Mouse (Mus musculus) hindbrain, embryonic 15.5 days (tissue): ENCODE results near the gene Rbm18. TPM values are rescaled to one million over a fixed set of nuclear protein-coding genes. Genes with fewer than 3 reads are reported as not detected.
"Not testable (repeated sequence)": the region's sequence is repeated elsewhere in the genome, so short reads cannot be mapped to it uniquely, and the experiment has no call there.

Experiments used
- ATAC-seq: fragments of 200-750 bp; cut with Nextera tagmentation; 2 replicates; pipeline ENCODE4 v1.8.0; 2017; ENCODE audit warnings: low read depth, moderate number of reproducible peaks, moderate TSS enrichment; ENCODE audit not compliant: low FRiP score
- H3K27ac ChIP-seq: fragments of 300-500 bp; sonication (generic); replicated peaks from 2 replicates; pipeline ENCODE4 v1.5.1; 2015; ENCODE audit warnings: mild to moderate bottlenecking, inconsistent platforms
- H3K27me3 ChIP-seq: fragments of 300-500 bp; sonication (generic); 2 replicates; pipeline ENCODE4 v1.6.1; 2015; ENCODE audit warnings: control low read depth, inconsistent platforms
- H3K36me3 ChIP-seq: fragments of 300-500 bp; sonication (generic); 2 replicates; pipeline ENCODE4 v1.6.1; 2015; ENCODE audit warnings: control low read depth, inconsistent platforms
- H3K4me1 ChIP-seq: fragments of 300-500 bp; sonication (generic); replicated peaks from 2 replicates; pipeline ENCODE4 v1.6.1; 2015; ENCODE audit warnings: control low read depth, inconsistent platforms
- H3K4me2 ChIP-seq: fragments of 300-500 bp; sonication (generic); 2 replicates; pipeline ENCODE4 v1.6.1; 2015; ENCODE audit warnings: moderate library complexity, mild to moderate bottlenecking, inconsistent platforms
- H3K4me3 ChIP-seq: fragments of 300-500 bp; sonication (generic); 2 replicates; pipeline ENCODE4 v1.5.1; 2015; ENCODE audit warnings: mild to moderate bottlenecking, inconsistent platforms
- H3K9ac ChIP-seq: fragments of 300-500 bp; sonication (generic); 2 replicates; pipeline ENCODE4 v1.6.1; 2015; ENCODE audit warnings: inconsistent platforms
- H3K9me3 ChIP-seq: fragments of 300-500 bp; sonication (generic); 2 replicates; pipeline ENCODE4 v1.6.1; 2016; ENCODE audit warnings: control low read depth, inconsistent platforms
- WGBS: fragments of 180-500 bp; shearing (Covaris S2); methylation state at CpG from one replicate; pipeline ENCODE4 v1.1.7; 2015; 5-methylcytosine and 5-hydroxymethylcytosine counted together
- polyA plus RNA-seq: library from polyadenylated mRNA; unstranded; fragments of >200 nt; fragmentation: Nextera tagmentation; extraction: Ambion mirVana; gene quantifications from 2 replicates; pipeline ENCODE4 v1.2.1, GENCODE M21; 2015

Rbm18 gene
- polyA plus RNA-seq: 114 and 117 TPM in 2 replicates

DNA sequence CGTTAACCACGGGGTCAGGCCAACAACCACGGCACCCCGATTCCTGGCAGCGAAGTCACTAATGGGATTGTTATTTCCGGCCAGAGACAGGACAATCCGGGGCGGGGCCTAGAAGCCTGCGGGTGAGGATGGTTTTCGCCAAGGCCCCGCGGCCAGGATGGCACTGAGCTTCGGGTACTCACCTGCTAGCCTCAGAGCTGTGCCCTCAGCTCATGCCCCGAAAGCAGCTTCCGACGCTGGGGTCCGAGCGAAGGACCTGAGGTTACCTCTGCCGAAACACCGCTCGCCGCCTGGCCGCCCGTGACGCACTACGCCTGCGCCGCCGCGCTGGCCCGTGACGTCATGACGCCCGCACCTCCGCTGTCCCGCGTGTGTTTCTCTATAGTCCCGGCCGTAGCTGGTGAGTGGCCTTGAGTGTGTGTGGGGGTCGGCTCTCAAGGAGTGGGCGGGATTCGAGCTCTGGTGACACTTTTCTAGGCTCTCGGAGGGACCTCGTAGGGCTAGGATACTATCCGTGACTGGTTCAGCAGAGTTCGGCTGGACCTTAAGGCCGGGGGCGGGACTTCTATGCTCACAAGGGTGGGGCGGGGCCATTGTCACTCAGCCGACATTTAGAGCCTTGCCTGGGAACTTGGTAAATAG is at the start of gene Rbm18, which contains the start of gene Mrrf:
Gene Rbm18 (minus strand): TSS at position 474 of the 642 bp plus-strand sequence.
Gene Mrrf (plus strand): TSS at position 90 of the 642 bp plus-strand sequence.
- peaks cover 23% of the 10 kb centered on the region for H3K4me1 ChIP-seq
- H3K4me3 ChIP-seq: peak within 1 kb of the TSS; percentile 71
- H3K9ac ChIP-seq: peak within 1 kb of the TSS; percentile 66
- H3K27me3 ChIP-seq: no peaks in the 10 kb centered on the region
- H3K36me3 ChIP-seq: peaks cover 28% of the 10 kb centered on the region
- ATAC-seq: peak; percentile 98
- H3K4me2 ChIP-seq: peak within 1 kb of the TSS; percentile 76
- H3K9me3 ChIP-seq: no peaks in the 10 kb centered on the region
- peak within 1 kb of the TSS; percentile 84 for H3K27ac ChIP-seq
- under 1% methylated on average over 50 of the region's 50 CpGs for WGBS

DNA sequence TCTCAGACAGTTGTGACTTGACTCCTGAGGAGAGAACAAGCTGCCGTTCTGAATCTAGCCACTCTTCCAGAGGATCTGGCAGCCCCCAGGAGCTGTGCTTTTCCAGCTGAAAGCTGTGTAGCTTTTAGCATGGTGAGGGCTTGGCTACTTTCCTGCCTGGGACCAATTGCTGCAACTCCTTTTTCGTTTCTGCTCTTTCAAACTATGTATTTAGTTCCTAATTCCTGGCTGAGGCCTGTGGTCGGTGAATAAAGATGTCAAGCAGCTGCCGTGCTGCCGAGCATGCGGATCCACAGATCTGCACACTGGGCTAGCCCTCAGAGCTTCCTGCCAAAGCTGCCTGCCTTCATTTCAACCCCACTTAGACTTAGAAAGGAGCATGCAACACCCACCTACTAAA is 48.3 kb upstream of the Rbm18 start:
- no peak for ATAC-seq
- H3K27ac ChIP-seq: no peak overlapping the region
- H3K9ac ChIP-seq: no peak overlapping the region
- no peak overlapping the region for H3K4me3 ChIP-seq
- H3K4me1 ChIP-seq: 0 out of 2 replicates have a peak, but pooled peaks cover 3% of the 10 kb centered on the region
- H3K4me2 ChIP-seq: no peak overlapping the region
- no peaks in the 10 kb centered on the region for H3K9me3 ChIP-seq
- H3K36me3 ChIP-seq: no peaks in the 10 kb centered on the region
- H3K27me3 ChIP-seq: no peaks in the 10 kb centered on the region
- WGBS: 71% methylated on average over 6 of the region's 6 CpGs

DNA sequence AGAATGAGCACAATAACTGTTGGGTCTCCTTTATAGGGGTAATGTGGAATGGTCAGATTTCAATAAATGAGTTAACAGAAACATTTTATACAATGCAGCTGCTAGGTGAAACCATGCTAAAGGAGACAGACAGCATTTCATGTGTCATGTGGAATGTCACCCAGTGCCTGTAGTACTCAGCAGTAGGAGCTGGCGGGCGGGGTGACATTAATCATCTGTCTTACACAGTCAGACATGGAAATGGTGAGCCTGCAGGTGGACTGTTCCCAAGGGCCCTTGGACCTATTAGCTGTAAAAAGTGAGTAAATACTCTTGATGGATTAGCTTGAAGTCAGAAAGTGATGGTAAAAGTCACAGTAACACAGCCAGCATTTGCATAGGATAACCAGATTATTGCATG is 47.6 kb upstream of the Rbm18 start:
- H3K4me1 ChIP-seq: 0 out of 2 replicates have a peak, but pooled peaks cover 3% of the 10 kb centered on the region
- no peaks in the 10 kb centered on the region for H3K9me3 ChIP-seq
- H3K4me3 ChIP-seq: no peak overlapping the region
- no peak for ATAC-seq
- H3K9ac ChIP-seq: no peak overlapping the region
- no peak overlapping the region for H3K4me2 ChIP-seq
- no peaks in the 10 kb centered on the region for H3K27me3 ChIP-seq
- WGBS: 92% methylated on average over 2 of the region's 2 CpGs
- H3K27ac ChIP-seq: no peak overlapping the region
- no peaks in the 10 kb centered on the region for H3K36me3 ChIP-seq

DNA sequence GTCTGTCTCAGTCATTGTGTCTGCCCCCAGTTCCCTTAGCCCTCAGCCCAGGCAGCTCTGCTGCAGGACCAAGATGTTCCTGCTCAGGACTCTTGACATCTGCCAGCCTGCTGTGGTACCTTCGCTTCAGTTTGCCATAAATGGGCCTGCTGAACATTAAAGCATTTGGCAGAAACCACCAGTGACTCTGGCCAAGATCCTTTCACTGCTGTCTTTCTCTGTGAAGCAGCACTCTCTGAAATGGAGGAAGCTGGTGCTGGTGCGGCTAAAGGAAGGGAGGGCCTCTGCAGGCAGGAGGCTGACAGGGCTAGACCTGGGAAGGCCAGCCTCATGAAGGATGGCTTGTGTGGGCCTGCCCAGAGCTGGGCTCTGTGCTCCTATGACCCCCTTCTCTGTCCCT is 46.7 kb upstream of the Rbm18 start:
- Histone ChIP-seq H3K9me3 (no peaks in the 10 kb centered on the region), H3K4me2 (no peak overlapping the region), H3K4me3 (no peak overlapping the region), H3K4me1 (0 out of 2 replicates have a peak, but pooled peaks cover 3% of the 10 kb centered on the region), H3K27ac (no peak overlapping the region), H3K9ac (no peak overlapping the region), H3K36me3 (no peaks in the 10 kb centered on the region), H3K27me3 (no peaks in the 10 kb centered on the region)
- ATAC-seq: no peak
- 63% methylated on average over 2 of the region's 2 CpGs for WGBS

DNA sequence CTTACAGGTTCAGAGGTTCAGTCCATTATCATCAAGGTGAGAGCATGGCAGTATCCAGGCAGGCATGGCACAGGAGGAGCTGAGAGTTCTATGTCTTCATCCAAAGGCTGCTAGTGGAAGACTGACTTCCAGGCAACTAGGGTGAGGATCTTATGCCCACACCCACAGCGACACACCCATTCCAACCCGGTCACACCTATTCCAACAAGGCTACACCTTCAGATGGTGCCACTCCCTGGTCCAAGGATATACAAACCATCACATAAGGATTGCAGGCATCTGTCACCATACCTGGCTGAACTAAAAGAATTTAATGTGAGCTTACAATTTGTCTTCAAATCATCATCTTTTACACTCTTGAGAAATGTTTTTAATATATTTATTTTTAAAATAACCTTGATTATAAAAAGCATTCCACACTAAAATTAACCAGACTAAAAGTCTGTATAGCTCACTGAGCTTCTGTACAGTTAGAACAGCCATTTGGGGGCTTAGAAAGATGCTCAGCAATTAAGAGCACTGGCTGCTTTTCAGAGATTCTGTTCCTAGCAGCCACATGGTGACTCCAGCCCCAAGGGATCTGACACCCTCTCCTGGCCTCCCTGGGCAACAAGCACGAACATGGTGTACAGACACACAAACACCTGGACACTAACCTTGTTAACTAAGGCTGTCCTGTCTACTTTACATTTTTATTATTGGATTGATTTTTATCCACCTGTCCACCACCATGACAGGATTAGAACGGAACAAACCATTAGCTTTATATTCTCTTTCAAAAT is 45.2 kb upstream of the Rbm18 start:
- H3K36me3 ChIP-seq, H3K9ac ChIP-seq, H3K4me1 ChIP-seq, H3K9me3 ChIP-seq, H3K27me3 ChIP-seq, H3K4me2 ChIP-seq, H3K4me3 ChIP-seq, ATAC-seq, H3K27ac ChIP-seq: not testable (repeated sequence)
- WGBS: 85% methylated on average over 4 of the region's 4 CpGs

DNA sequence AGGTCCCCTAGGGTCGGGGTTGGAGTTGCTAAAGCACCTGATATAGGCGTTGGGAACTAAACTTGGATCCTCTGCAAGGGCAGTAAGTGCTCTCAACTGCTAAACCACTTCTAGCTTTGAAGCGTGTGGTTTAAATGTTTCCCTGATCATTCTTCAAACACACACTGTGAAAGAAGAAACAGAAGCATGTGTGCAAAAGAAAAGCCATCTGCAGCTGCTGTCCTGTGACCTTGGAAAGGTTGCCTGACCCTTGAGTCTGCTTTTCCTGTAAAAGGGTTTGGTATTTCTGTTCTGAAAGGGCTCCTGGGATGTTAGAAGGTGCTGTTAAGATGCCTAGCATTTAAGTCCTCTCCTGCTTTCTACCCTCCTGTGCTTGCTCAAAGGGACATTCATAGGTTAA is 42.9 kb upstream of the Rbm18 start:
- Histone ChIP-seq H3K4me3 (no peak overlapping the region), H3K36me3 (no peaks in the 10 kb centered on the region), H3K9me3 (no peaks in the 10 kb centered on the region), H3K4me2 (no peak overlapping the region), H3K27me3 (no peaks in the 10 kb centered on the region), H3K27ac (no peak overlapping the region), H3K4me1 (0 out of 2 replicates have a peak, but pooled peaks cover under 1% of the 10 kb centered on the region), H3K9ac (no peak overlapping the region)
- ATAC-seq: no peak
- 81% methylated on average over 3 of the region's 3 CpGs for WGBS

DNA sequence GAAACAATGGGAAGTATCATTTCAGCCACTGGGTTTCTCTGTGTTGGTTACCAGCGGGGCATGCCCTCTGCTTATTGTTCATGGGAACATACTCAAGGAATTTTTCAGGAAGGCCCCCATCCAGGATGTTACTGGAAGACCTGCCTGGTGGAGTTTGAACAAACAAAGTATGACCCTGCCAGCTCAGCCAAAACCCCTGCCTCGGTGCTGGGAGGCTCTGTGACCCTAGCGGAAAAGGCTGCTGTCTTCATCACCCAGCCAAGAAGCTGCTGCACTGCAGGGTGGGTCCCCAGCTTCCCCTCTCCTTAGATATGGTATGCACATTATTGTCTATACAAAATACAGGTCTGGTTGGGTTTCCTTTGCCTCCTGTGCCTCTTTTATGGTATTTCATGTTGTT is 36.0 kb upstream of the Rbm18 start:
- Histone ChIP-seq H3K9ac (no peak overlapping the region), H3K36me3 (0 out of 2 replicates have a peak, but pooled peaks cover 4% of the 10 kb centered on the region), H3K27me3 (no peaks in the 10 kb centered on the region), H3K4me3 (no peak overlapping the region), H3K4me1 (no peaks in the 10 kb centered on the region), H3K9me3 (no peaks in the 10 kb centered on the region), H3K4me2 (no peak overlapping the region), H3K27ac (no peak overlapping the region)
- ATAC-seq: no peak
- 78% methylated on average over 3 of the region's 3 CpGs for WGBS

DNA sequence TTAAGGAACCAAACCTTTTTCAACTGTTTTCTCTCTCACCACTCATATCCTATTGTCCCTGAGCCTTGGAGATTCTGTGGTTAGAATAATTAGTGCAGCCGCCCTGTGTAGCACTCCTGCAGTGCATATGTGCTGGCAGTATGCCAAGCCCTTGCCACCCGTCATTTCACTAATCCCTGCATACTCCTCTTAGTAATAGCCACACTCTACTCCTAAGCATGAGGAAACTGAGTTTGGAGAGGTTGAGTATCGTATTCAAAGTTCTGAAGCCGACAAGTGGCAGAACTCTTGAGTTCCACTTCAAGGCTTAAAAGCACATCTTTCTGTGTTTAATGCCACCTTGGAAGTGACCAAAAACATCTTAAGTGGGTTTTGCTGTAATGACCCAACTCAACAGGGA is 35.6 kb upstream of the Rbm18 start:
- ATAC-seq: no peak
- Histone ChIP-seq H3K36me3 (0 out of 2 replicates have a peak, but pooled peaks cover 4% of the 10 kb centered on the region), H3K4me3 (no peak overlapping the region), H3K27me3 (no peaks in the 10 kb centered on the region), H3K4me1 (no peaks in the 10 kb centered on the region), H3K9ac (no peak overlapping the region), H3K9me3 (no peaks in the 10 kb centered on the region), H3K4me2 (no peak overlapping the region), H3K27ac (no peak overlapping the region)
- 61% methylated on average over 4 of the region's 4 CpGs for WGBS

DNA sequence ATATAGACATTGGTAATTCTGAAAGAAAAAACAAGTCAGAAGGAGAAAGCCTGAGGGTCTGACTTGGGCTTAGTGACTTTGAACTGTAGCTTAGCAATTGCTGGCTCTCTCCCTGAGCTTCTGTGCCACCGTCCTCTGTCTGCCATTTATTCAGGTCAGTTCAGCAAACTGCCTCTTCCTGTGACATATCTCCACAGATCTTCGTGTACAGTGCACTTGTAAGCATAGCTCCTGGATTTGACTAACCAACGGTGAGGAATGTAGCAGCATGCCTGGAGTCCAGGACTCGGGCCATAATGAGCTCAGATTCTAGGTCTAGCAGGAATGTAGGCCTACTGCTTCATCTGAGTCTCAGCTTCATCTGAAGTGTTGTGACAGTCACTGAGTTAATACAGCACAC is 32.6 kb upstream of the Rbm18 start:
- Histone ChIP-seq H3K4me1 (no peaks in the 10 kb centered on the region), H3K27me3 (no peaks in the 10 kb centered on the region), H3K9me3 (no peaks in the 10 kb centered on the region), H3K4me3 (no peak overlapping the region), H3K9ac (no peak overlapping the region), H3K27ac (no peak overlapping the region), H3K4me2 (no peak overlapping the region), H3K36me3 (0 out of 2 replicates have a peak, but pooled peaks cover 4% of the 10 kb centered on the region)
- 86% methylated on average over 4 of the region's 4 CpGs for WGBS
- ATAC-seq: no peak

DNA sequence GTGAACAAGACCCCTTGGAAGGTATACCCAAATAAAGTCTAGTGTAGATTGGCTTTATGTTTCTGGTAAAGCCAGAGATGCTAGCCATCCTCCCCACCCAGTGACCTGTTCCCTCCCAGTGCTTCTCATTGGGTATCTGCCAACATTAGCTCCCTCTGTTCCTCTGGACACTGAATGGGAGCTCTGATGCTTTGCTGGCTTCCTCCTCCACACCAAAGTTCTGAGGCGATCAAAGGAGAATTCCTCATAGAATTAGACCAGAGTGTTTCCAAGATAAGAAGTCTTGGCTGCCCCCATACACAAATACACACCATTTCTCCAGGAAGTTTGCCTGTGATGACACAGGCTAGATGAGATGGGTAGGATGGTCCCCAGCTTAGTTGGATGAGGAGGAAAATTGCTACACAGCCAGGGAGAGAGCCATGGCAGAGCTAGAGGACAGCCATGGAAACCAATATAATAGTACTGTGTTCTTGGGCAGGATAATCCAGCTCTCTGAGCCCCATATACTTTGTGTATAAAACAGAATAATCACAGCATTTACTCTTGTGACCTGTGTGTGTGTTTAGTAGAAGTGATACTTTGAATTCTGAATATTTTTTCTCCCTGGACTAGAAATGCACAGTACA is 31.5 kb upstream of the Rbm18 start:
- H3K27ac ChIP-seq: no peak overlapping the region

DNA sequence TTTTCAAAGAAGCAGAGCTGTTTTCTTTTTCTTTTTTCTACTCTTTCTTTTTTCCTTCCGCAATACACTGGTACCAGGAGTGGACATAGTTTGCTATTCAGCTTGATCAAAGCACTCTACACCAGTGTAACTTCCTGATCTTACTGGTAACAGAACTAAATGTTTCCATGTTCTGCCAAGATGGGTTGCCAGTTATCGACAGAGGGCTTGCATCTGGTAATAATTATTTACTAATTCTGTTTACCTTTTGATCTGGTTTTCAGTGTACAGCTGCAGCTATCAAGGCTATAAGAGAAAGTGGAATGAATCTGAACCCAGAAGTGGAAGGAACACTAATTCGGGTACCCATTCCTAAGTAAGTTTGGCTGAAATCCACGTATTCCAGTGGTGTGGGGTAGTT is 22.8 kb upstream of the Rbm18 start:
- Histone ChIP-seq H3K4me2 (no peak overlapping the region), H3K4me1 (no peaks in the 10 kb centered on the region), H3K27ac (no peak overlapping the region), H3K4me3 (no peak overlapping the region), H3K27me3 (no peaks in the 10 kb centered on the region), H3K36me3 (peaks cover 20% of the 10 kb centered on the region; the same call in 1 of the 2 replicates), H3K9ac (no peak overlapping the region), H3K9me3 (no peaks in the 10 kb centered on the region)
- WGBS: 92% methylated on average over 4 of the region's 4 CpGs
- ATAC-seq: no peak

More for the DNA sequence above, 31.5 kb upstream of the Rbm18 start:
- H3K4me2 ChIP-seq: no peak overlapping the region
- H3K4me3 ChIP-seq: no peak overlapping the region
- H3K27me3 ChIP-seq: no peaks in the 10 kb centered on the region
- no peaks in the 10 kb centered on the region for H3K9me3 ChIP-seq
- 79% methylated on average over 1 of the region's 1 CpGs for WGBS
- no peak overlapping the region for H3K9ac ChIP-seq
- H3K36me3 ChIP-seq: 0 out of 2 replicates have a peak, but pooled peaks cover 4% of the 10 kb centered on the region
- no peak for ATAC-seq
- H3K4me1 ChIP-seq: no peaks in the 10 kb centered on the region

DNA sequence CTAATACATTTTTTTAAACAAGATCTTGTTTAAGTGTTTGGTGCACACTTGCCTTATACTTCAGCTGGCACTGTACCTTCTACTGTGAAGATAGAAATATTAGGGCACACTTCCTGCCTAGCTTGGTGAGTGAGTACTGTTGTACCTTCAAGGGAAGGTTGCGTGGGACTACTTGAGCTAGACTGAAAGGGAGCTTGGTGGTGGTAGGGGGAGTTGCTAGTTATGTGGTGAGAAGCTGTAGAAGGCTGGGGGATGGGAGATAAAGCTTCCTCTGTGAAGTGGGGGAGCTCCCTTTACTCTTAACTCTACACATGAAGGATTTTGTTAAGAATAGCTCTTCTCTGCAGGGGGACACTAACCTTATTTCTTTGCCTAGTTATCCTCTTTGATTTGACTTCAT is 20.9 kb upstream of the Rbm18 start:
- no peak overlapping the region for H3K27ac ChIP-seq
- no peak for ATAC-seq
- no peak overlapping the region for H3K4me2 ChIP-seq
- H3K4me1 ChIP-seq: no peaks in the 10 kb centered on the region
- no peaks in the 10 kb centered on the region for H3K9me3 ChIP-seq
- H3K9ac ChIP-seq: no peak overlapping the region
- H3K4me3 ChIP-seq: no peak overlapping the region
- WGBS: 100% methylated on average over 1 of the region's 1 CpGs
- H3K27me3 ChIP-seq: no peaks in the 10 kb centered on the region
- H3K36me3 ChIP-seq: peaks cover 29% of the 10 kb centered on the region; the same call in 1 of the 2 replicates
